Mouse (Mus musculus): ENCODE measurements around the gene Jade1.

The Jade1 gene

DNA sequence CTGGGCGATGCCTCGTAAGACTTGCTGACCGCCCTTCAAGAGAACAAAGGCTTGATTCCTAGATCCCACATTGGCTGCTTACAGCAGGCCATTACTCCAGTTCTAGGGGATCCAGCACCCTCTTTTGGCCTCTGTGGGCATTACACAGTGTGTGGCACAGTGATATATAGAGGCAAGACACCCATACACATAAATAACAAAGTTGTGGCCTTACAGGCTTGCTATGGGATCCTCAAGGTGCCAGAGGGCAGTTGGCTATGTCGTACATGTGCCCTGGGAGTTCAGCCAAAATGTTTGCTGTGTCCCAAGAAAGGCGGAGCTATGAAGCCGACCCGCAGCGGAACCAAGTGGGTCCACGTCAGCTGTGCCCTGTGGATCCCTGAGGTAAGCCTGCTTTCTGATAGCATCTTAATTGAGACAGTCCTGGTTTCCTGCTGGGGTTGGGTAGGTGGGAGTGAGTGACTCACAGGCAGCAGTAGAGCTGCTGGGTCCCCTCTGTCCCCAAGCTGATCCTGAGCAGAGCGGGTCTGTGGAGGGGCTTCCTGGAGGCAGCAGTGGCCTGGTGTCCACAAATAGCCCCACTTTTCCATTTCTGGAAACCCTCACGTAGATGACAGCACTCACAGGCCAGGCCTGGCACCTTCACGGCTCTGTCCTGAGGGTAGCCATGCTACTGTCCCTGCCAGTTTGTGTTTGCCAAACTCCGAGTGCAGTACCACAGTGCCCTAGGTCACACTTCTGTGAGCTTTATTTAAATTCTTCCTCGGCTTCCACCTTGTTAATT is 44.5 kb downstream of the Jade1 start:
- DNase-seq (ENCODE audit: low spot score) = peak; percentile 75

DNA sequence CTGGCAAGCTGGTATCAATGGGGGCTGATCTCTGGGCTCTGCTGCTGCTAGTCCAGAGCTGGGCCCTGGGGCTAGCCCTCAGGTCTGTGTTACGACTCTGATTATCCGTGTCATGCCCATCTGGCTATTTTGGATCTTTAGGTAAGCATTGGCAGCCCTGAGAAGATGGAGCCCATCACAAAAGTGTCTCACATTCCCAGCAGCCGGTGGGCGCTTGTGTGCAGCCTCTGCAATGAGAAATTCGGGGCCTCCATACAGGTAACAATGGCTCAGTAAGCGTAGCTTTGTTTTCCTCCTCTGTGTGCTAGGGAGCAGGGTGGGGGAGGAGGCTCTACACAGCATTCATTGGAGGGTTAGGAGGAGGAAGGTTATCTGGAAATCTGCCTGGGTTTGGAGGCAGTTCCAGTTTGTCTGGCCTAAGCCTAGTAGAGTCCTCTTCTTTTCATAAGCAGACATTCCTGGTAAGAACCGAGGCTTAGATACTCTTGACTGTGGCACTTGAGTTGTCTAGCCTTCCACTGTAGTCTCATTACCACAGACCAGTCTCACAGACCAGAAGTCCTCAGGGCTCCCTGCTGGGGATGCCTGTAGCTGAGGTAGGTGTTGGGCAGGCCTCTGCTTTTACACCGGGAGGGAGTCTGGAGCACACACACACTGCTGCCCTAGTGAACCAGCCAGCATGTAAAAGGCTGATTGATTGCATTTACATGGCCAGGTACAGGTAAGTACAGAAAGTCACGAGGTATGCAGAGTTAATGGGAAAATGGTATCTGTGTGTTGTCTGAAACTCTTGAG is 45.9 kb downstream of the Jade1 start:
- DNase-seq (ENCODE audit: low spot score) = peak; percentile 91

DNA sequence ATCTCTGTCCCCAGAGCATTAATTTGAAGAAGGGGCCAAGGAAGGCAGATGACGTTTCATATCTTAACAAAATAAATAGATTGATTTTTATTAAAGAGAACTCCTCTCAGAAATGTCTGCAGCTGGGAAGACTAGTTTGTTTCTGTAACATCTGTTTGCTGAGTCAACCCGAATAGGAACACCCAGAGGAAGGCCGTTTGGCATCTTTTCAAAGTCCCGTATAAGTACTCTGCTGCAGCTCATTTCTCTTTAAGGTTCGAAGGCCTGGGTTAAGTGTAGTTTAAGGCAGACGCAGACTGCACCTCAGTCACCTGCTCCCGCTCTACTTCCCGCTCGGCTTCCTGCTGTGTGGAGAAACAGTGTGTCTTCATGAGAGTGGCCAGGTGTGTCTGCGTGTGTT is 47.4 kb downstream of the Jade1 start:
- no peak for DNase-seq (ENCODE audit: low spot score)

DNA sequence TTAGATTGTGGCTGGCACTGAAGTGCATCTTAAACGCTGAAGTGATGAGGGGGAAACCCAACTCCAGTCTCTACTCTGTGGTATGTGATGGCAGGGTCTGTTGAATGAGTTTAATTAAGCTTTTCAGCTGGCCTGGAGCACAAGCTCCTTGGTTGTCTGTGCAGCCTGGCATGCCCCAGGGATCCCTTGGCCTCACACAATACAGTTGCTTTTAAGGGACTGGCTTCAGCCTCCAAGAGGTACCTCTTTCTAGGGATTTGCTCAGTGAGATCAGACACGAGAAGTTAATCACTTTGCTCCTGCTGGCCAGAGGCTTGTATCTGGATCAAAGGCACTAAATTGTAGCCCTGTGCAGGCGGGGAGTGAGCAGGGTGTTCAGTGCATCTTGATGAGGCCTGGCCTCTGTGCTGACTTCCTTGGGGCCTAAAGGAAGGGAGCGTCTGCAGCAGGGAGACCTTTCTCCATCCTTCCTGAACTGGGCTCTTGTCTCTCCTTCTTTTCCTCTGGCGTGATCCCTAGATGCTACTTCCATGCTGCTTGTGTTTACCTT is 48.0 kb downstream of the Jade1 start:
- DNase-seq (ENCODE audit: low spot score) = no peak

DNA sequence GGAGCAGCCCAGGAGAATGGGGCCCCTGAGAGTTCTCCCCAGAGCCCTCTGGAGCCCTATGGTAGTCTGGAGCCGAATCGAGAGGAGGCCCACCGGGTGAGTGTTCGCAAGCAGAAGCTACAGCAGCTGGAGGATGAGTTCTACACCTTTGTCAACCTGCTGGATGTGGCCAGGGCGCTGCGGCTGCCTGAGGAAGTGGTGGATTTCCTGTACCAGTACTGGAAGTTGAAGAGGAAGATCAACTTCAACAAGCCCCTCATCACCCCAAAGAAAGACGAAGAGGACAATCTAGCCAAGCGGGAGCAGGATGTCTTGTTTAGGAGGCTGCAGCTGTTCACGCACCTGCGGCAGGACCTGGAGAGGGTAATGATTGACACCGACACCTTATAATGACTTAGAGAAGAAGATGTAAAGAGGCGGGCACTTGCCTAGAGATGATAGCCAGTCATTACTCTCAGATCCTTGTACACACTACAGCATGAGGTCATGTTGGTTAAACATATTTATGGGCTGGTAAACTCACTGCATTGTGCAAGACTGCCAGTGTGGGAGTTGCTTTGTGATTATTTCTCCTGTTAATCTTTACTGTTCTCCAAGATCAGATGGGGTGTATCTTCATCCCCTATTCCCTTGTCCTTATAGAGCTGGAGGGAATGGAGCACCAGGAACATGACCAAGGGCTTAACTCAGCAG is 49.2 kb downstream of the Jade1 start:
- DNase-seq (ENCODE audit: low spot score) = no peak

DNA sequence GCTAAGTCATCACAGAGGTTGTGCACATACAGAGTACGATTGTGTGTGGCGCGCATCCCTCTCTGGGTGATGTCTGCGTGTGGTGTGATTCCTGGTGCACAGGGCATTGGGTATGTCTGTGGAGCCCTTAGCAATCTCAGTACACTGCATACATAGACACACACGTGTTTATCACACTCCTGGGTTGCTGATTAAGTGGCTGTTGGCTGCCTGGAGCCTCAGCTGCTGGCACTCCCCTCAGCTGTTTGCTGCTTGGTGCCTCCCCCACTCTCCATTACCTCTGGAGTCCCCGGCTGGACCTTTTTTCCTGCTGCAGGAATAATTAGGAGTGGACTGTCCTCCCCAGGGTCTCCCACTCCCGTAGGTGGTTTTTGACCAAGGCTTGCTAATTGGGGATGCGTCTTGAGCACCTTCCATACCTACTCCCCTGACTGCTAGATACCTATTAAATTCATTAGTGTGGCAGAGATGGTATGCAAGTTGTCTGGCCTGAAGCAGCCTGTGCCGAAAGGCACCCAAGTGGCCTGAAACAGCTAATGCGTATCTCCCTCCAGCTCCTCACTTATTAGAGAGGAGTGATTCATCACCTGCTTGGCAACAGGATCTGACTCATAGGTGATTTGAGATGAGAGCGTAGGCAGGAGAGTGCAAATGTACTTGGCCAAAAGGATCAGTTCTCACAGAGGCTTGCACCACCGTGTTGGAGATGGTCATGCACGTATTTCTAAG is 50.2 kb downstream of the Jade1 start:
- DNase-seq (ENCODE audit: low spot score) = no peak

DNA sequence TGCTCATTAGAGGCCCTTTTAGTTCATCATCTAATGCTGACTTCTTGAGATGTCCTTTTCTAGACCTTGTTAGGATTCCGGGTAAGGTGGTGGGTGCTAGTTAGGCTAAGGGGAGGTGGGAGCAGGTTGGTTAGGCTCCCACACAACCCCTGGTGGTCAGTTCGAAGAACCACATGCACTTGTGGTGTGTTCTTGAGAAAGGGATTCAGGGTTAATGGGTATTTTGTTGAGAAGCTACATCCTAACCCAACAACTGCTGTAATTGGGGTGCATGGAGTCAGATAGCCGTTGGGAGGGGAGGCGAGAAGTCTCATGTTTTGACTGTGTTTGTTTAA is 50.8 kb downstream of the Jade1 start:
- DNase-seq (ENCODE audit: low spot score) = no peak

DNA sequence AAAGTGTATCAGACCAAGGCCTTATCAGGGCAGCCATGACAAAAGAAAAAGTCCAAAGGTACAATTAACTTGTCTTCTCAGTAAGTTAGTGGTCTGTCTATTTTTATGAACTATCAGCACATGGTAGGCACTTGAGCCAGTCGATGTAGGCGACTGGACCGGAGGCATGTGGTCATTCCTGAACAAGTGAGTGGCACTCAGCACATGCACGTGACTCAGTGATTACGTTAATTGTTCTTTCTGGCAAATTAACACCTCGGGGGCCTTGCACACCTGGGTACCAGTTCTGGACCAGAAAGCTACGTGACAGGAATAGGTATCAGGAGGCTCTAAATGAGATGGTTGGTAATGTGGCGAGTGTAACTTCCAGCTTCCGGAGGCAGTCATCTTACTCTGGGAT is 51.5 kb downstream of the Jade1 start:
- no peak for DNase-seq (ENCODE audit: low spot score)

DNA sequence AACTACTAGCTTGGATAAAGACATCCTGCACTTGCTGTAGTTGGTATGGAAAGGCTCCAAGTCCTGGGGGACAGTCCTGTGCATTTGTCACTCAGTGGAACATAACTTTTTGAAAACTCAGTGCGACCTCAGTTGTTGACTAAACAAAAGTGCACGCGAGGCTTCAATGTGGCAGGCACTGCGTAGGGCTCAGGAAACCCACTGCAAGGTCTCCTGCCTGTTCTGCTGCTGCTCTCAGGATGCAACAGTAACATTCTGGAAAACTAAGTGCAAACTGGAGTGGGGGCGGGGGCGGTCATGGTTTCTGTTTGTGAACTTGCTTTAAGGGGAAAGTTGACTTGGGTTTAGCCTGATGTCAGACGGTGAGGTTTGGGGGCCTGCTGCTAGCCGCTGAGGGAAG is 51.9 kb downstream of the Jade1 start:
- no peak for DNase-seq (ENCODE audit: low spot score)

DNA sequence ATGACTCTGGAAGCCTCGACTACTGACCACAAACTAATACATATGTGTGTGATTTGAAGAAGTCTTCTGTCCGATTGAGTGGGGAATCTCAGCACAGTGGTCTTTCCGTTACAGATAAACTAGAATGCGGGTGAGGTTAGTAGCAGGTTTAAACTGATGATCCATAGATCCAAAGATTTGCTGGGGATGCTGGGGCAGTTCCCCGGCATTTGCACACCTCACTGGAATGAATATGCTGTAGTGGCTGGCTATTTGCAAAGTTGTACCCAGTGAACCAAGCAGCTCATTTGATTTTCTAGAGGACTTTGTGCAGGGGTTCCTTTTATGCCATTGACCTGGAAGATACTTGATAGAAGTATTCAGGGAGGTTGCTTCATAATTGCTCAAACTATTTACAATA is 53.5 kb downstream of the Jade1 start:
- no peak for DNase-seq (ENCODE audit: low spot score)

DNA sequence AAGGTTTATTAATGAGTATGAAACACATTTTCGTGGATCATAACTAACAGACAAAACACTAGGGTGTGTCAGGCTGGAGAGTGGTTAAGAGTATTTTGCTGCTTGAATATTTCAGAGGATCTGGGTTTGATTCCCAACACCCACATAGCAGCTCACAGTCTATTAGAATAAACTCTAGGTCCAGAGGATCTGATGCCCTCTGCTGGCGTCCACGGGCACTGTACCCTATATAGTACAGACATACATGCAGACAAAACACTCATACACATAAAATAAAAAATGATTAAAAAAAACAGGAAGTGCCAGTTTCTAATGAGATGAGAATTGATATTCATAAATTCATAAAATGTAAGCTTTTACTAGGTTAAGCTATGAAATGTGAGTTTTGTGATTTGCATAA is 56.7 kb downstream of the Jade1 start:
- no peak for DNase-seq (ENCODE audit: low spot score)

DNA sequence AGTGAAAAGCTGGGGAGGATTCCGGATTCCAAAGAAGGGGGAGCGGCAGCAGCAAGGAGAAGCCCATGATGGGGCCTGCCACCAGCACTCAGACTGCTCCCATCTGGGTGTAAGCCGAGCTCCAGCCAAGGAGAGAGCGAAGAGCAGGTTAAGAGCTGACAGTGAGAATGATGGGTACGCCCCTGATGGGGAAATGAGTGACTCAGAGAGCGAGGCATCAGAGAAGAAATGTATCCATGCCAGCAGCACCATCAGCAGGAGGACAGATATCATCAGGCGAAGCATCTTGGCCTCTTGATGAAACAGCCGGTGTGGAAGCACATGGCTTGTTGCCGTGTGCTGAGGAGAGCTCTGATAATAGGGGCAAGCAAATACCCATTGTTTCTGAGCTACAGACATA is 58.2 kb downstream of the Jade1 start:
- DNase-seq (ENCODE audit: low spot score) = no peak

DNA sequence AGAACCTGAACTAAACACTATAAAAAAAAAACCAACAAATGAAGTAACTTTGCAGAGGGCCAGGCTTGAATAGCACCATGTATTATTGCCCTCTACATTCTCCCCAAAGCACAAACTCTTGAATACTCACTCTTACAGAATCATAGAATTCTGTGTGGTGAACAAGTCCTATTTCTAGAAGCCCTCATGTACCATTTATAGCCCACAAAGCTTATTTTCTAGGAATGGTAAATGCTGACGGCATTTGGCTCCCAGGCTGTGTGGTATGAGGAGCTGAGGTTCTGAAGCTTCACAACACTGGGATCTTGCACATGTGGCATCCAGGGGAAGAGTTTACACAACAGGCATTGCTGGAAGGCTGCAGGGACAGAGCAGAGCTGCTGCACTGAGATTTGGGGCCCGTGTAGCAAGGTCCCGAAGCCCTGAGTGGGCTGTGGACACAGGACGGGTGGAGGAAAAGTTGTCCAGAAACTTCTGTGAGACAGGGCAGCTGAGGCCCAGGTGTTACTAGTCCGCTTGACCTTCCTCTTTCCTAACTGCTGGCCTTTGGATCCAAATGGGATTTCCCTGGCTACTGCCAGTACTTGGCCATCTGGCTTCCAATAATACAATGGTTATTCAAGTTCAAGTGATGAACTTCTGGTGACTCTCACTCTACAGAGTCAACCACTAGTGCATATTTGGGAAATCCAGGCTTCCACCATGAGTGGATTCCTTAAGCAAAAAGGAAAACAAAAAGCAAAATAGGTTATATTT is 58.9 kb downstream of the Jade1 start:
- DNase-seq (ENCODE audit: low spot score) = peak; percentile 62

DNA sequence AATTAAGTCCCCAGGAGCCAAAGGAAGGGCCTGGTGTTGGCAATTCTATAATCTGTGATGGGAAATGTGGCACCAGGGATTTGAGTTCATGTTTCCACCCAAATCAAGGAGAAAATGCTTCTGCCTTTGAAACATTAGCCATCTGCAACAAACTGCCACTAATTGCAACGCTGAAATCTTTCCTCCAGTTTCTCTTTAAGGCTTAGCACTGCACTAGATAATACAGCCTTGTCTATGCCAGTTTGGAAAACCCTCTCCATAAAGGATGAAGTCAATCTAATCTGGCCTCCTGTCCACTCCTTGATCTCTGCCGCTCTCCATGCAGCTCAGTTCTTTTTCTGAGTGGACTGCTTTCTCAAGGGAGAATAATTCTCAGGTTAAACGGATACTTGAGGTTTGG is 62.5 kb downstream of the Jade1 start:
- DNase-seq (ENCODE audit: low spot score) = no peak

DNA sequence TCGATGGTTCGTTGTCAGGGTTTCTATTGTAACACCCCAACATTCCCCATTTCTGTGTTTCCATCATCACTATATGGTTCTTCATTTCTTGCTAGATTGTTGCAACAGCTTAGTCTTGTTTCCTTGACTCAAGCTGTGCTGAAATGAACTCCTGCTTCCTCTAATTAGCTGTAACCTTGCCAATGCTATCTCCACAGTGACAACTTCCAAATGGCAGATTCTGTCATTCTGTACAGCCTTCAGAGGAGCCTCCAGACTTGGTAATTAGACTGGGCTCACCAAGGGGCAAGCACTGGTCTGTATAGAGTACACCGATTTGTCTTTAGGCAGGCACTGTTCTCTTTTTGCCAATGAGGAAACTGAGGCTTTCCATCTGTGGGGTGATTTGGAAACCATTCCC is 63.0 kb downstream of the Jade1 start:
- DNase-seq (ENCODE audit: low spot score) = no peak

DNA sequence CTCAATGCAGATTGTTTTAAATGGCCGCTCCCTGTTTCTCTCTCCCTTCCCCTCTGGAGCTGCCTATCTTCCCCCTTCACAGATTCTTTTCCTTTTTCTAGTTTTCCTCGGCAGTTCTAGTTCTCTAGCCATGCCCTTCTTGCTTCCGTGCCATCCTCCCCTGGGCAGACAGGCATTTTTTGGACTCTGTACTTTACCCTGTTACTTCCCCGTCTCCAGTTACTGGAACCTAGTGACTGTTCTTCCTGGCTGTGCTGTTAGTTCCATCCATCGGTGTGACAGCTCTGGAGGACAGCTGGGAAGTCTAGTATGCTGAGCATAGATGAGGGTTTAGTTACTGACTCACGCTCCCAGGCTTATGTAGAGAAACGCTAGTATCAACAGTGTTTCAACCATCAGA is 65.4 kb downstream of the Jade1 start:
- no peak for DNase-seq (ENCODE audit: low spot score)

DNA sequence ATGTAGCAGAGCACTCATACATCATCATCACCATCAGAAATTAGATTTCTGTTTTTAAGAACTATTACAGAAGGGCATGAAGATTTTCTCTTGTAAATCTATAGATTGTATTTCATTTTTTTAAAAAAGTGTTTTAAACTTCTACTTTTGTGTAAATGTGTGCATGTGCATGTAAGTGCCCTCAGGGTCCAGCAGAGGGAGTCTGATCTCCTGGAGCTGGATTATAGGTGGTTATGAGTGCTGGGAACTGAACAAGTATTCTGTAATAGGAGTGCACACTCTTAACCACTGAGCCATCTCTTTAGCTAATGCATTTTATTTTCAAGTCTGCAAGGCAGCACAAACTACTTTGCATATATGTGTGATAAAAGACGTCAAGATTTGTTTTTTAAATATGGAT is 100.1 kb downstream of the Jade1 start:
- DNase-seq (ENCODE audit: low spot score) = no peak
